Mouse (Mus musculus): ENCODE data around the gene Kmt5b. TPM values are rescaled to one million over a fixed set of nuclear protein-coding genes. Genes with fewer than 3 reads are reported as not detected.
A peak's percentile ranks its signal among the peaks of the same experiment; 100 is the strongest.

The Kmt5b gene
- total RNA-seq, 2 experiments from 2014 or later: 19.1 to 20.2 TPM

DNA sequence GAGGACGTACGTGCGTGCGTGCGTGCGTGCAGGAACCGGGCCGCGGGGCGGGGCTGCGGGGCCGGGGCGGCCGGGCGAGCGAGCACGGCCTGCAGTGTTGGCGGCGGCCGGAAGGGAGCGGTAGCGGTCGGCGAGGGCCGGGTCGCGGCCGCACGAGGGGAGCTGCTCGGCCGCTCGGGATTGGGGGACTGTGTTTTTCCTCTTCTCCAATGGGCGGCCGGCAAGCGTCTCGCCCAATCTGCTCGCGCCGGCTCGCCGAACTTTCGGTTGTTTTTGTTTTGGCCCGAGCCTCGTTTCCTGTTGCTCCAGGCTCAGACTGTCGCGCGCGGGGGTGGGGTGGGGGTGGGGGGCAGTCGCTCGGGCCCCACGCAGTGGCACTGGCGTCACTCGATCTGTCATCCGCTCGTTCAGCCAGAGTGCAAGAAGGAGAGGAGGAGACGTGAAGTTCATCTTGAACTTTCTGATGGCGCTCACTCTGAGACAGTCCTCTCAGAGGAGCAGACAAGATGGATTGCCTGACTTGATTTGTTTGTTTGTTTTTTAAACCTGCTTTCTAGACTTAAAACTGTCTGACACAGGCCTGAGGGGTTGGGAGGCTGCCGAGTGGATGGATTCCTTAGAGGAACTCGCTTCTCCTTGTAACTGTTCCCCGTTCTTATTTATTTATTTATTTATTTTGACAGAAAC is 1.6 kb downstream of the Kmt5b start:
- DNase-seq: peak; percentile 96

DNA sequence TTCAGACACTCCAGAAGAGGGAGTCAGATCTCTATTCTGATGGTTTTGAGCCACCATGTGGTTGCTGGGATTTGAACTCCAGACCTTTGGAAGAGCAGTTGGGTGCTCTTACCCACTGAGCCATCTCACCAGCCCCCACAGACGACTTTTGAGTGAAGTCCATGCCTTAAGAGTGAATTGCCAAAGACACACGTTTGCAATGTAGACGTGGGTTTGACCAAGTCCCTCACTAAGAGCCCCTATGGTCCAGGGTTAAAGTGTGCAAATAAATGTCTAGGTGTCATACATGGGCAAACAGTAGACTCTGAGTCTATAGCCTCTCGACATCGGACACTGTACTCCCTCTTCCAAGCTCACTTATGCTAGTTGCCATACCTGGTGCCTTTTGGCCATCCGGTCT is 2.3 kb downstream of the Kmt5b start:
- DNase-seq: no peak

DNA sequence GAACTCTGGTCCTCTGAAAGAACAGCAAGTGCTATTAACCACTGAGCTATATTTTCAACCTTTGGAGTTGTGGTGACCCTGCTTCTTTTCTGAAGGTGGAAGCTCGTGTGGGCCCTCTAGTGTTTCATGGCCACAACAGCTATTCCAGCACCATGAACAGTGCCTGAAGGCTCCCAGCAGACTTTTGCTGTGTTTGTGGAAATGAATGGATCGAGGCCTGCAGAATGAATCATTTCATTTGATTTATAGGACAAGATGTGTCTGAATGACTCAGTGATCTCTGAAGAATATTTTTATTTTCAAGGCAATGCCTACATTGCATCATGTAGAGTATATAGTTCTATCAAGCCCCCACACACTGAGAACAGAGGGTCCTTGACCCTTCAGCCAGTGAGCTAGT is 6.9 kb downstream of the Kmt5b start:
- no peak for DNase-seq

DNA sequence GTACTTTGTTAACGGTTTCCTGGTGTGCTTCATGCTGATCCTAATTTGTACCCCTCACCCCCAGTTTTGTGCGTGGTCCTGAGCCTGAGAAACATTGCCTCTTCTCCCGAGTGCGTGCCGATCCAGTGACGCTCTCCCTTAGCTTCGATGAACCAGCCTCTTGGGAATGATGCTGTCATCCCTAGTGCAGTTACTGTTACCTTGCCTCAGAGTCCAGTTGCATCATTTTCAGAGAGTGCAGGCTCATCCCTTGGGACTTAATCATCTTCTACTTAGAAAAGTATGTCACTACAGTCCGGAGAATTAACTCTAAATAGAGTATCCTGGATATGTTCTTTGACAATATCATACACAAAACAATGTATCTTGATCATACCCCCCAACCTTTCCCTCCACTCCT is 11.5 kb downstream of the Kmt5b start:
- no peak for DNase-seq

DNA sequence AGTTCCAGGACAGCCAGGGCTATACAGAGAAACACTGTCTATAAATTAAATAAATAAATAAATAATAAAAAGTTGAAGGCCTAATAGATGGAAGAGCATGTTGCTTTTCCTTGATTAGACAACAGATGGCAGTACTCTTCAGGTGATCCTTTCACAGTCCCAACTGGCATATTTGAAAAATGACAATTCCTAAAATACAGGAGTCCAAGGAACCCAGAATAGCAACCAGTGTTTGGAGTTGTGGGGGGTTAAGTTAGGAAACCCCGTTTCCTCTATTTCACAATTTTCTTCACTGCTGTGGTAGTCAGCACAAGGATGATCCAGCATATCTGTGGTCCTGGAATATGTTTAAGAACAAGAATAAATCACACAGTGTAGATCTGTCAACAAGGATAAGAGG is 22.9 kb downstream of the Kmt5b start:
- DNase-seq: no peak

DNA sequence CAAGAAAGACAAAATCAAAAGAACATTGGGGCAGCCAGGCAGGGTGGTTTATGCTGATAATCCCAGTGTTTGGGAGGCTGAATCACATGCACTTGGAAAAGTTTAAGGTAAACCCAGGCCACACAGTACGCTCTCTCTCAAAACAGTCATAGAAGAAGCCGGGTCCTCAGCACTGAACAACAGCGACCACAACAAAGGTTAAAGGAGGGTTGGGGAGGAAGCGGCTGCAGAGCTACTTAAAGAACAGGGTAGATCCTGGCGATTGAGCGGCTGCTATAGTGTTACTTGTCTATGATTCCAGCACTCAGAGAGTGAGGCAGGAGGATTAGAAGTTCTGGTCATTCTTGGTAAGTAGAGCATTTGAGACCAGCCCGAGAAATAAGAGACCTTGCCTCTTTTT is 38.3 kb downstream of the Kmt5b start:
- DNase-seq: no peak

DNA sequence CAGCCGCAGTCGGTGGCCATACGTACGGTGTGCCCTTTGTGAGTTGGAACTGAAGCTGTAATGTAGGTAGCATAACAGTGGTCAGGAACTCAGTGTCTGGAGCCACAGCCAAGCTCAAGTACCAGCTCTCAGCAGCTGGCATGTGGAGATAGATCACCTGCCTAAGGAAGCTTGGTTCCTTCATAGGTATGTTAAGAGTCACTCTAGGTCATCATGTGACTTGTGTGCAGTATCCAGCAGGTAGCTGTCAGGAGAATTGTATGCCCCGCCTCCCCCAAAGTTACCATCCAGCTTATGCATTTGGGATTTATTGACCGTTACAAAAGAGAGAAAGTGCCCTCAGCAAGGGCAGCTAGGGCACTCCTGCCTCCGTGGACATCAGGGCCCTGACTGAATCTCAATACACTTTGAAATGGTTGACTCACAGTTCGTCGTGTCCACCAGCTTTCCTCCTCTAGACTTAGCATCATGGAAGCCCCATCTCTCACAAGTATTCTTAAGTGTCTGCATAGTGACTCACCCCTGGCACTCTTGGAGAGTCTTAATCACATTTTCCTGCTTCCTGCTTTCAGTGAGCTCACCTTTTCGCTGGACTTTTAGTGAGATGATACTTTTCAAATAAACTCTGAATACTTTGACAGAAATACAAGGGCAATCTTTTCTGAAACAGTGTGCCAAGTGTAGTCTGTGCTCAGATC is 43.5 kb downstream of the Kmt5b start:
- no peak for DNase-seq

DNA sequence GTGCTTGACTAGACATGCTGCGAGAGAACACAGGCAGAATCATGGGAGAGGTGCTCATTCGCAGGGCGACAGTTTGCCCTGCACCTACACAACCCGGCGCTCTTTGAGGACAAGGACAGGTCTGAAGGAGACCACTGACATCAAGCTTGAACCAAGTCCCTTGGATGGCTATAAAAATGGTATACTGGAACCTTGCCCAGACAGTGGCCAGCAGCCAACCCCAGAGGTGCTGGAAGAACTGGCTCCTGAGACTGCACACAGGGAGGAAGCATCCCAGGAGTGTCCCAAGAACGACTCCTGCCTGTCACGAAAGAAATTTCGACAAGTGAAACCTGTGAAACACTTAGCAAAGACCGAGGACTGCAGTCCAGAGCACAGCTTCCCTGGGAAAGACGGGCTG is 47.2 kb downstream of the Kmt5b start:
- peak; percentile 15 for DNase-seq

DNA sequence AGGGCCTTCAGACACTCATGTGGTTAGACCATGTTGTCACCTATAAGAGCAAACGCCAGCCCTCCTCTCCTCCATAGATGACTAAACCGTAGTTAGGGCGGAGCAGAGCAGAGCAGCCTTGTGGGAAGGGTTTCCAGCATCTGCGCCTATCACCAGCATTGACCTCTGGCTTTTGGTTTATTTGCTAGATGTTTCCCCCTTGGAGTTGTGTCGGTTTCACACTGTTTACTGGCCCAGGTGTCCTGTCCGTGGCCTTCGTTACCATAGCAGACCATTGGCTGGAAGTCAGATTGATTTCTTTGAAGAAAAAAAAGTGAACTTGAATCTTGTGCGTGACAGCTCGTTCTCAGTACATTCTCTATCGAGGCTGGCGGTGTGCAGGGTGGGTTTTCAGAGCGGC is 48.6 kb downstream of the Kmt5b start:
- no peak for DNase-seq

DNA sequence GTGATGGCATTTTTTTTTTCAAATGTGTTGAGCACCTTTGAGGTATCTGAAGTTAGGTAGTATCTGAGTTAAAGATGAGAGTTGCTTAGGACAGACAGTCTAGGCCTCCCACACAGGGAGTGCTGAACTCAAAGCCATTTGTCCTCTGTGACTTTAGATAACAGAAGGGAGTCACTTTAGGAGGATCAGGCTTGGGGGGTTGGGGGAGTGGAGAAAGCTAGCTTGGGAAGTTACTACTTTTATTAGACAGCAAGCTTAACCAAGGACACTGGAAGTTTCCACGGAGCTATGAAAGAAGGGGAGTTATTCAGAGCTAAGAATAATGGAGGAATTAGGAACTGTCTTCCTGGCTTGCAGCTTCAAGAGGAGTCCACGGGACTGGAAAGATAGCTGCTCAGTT is 51.9 kb downstream of the Kmt5b start:
- DNase-seq: no peak

DNA sequence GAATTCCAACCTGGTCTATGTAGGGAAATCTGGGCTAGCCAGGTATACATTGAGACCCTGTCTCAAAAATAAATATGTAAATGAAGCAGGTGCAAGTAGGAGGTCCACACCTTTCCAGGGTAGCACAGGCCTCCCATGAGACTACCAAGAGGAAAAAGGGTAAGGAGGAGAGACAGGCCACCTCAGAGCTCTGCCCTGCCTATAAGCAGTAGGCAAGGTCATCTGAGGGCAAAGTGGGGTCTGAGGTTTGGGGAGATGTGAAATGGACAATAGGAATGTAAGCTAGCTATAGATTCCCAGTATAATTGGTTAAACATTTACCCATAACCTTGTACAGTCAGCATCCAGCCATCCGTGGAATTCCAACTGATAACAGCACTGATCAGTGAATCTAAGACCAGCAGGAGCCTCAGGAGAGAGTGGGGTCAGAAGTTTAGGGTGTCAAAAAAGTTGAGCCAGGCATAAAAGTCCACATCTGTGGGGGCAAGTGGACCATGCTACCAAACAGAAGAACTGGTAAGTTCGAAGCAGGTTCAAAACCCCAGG is 52.8 kb downstream of the Kmt5b start:
- no peak for DNase-seq

DNA sequence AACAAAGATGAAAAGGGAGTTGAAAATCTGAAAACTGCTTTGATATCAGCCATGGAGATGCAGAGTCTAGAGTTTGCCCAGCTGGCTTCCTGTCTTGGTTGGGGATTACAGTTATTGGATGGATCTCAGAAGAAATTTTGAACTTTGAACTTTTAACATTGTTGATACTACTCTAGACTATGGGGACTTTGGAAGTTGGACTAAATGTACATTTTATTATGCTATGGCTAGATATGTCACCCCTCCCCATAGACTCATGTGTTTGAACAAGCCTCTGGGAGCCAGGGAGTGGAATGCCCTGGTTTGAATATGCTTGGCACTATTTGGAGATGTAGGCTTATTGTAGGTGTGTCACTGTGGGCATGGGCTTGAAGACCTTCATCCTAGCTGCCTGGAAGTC is 57.8 kb downstream of the Kmt5b start:
- no peak for DNase-seq

DNA sequence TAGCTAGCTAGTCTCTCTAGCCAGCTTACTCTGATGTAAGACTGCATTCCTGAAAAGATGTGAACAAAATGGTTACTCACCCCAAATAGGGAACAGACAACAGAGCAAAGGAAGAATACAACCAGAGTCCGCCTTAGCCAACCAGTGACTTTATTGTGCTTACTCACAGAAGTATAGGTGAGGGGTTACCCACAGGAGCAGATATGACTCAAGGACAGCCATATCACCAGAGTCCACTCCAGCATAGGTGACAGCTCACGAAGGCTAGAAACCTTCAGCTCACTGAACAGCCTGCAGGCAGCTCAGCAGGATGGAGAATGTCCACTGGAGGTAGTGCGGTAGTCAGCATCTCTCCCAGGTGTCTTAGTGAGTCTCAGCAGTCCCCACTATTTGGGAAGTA is 62.6 kb downstream of the Kmt5b start:
- no peak for DNase-seq

DNA sequence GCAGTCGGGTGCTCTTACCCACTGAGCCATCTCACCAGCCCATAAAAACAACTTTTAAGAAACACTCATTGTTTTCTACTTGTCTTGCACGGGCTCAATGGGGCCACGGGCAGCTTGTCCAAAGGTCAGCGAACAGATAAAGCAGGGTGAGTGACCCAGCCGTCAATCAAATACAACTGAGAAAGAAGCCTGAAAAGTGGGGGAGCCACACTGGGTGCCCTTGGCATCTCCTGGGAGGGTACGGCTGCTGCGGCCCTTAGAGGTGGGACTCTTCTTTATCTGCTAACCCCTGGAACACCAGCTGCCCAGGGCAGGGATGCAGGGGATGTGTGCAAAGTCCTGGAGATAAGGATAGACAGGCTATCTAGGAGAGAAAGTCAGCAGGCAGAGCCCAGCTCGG is 64.5 kb downstream of the Kmt5b start:
- no peak for DNase-seq

DNA sequence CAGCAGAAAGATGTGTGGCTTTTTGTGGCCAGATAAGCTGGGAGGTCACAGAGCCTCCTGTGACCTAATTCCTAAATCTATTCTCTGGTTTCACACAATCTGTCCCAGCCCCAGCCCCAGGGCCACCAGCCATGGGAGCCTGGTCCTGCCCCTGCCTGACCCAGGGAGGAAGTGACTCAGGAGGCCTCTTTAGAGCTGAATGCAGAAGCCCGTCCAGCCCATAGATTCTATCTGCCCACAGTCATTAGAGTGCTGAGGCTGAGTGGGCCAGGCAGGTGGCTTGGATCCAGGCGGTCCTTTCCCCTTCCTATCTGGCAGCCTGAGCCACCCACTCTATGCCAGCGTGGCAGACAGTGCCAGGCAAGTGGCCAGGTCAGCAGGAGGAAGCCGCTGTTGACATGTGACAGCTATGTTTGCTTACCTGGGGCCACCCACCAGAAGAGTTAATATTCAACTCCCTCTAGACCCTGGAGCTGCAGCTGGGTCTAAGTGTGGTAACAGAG is 65.7 kb downstream of the Kmt5b start:
- DNase-seq: no peak

DNA sequence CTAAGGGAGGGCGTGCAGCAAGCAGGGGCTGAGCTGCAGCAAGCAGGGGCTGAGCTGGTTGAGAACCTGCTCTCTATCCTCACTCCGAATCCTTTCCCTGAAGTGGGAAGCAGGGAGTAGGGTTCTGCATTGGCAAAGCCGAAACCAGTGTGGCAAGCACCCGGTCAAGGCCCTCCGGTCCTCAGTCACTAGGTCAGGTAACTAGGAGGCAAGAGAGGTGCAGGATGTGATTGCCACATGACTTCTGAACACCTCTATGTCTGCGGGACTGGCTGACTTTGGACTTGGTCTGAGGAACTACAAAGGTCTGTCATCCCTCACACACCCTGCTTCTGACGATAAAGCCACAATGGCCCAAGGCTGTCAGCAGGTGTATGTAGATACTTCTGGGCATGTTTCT is 67.1 kb downstream of the Kmt5b start:
- DNase-seq: no peak

DNA sequence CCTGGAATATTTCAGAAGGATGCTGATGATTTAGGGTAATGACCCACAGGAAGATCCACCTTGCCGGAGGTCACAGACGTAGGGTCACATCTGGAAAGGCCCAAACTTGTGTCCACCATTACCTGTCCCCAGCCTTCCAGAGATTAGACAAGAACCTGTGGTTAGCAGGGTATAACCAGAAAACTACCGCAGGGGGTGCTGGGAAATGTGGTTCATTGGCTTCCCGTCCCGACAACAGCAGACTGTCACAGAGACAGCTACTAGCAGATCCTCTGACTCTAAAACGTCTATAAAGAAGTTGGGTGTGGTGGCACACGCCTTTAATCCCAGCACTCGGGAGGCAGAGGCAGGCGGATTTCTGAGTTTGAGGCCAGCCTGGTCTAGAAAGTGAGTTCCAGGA is 69.6 kb downstream of the Kmt5b start:
- no peak for DNase-seq

DNA sequence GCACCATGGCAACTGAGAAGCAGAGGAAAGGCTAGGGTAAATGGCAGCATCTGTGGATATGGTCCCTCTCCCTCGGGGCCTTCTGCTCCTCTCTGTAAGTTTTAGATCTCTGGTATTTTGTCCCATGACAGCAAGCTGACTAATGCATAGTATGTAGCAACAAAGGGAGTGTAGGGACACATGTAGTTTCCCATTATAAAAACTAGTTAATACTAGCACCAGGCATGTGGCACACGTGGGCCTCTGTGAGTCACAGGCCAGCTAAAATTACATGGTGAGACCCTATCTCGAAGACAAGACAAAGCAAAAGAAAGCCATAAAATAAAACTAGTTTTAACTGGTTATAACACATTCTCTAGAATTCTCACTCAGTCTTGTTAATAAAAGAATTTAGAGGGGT is 71.7 kb downstream of the Kmt5b start:
- DNase-seq: no peak

DNA sequence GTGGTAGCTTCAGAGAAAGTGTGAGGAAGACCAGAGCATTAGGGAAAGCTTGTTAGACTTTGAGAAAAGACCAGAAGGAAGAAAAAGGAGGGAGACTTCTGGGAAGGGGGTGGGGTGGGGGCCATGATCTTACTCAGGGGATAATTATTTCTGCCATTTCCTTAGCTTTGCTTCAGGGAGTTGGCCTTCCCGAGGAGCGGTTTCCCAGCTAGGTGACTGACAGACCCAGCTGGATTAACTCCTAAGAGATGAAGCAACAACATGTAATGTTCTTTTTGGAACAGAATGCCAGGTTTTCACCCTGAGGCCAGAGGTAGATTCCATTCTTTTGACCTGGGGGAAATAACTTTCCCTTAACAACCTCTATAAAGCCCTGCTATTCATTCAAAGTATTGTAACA is 72.5 kb downstream of the Kmt5b start:
- DNase-seq: no peak

DNA sequence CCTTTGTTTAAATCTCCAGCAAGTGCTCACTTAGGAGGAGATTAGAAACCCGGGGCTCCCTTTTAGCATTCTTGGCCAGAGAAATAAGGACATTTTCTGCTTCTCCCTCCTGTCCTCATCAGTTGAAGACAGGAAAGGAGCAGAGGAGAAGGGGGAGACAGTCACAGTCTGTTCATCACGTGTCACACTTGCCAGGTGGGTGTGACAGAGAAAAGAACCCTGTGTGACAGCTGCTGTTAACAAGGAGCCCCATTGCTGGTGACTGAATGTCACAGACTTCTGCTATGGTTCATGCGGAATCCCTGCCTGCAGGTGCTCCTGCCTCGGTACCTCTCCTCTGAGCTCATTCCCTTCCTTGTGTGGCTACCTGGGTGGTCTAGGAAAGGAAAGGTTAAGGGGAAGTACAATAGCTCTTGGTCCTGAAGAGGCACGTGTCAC is 73.0 kb downstream of the Kmt5b start:
- DNase-seq: no peak

DNA sequence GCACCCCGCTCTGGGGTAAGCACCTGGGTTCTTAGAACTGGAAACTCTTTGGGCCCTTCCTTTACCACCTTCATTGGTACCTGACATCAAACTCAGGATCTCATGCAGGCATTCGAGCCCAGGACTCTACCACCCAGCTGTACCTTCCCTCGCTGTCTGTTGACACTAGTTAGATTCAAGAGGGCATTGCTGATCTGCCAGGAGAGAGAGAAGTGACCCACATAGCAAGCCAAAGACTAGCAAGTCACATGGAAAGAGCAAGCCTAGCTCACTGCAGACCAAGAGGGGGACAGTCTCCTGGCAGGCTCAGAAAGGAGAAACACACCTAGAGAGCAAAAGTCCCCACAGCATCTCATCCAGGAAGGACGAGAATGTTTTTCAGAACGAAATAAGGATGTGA is 73.5 kb downstream of the Kmt5b start:
- no peak for DNase-seq

DNA sequence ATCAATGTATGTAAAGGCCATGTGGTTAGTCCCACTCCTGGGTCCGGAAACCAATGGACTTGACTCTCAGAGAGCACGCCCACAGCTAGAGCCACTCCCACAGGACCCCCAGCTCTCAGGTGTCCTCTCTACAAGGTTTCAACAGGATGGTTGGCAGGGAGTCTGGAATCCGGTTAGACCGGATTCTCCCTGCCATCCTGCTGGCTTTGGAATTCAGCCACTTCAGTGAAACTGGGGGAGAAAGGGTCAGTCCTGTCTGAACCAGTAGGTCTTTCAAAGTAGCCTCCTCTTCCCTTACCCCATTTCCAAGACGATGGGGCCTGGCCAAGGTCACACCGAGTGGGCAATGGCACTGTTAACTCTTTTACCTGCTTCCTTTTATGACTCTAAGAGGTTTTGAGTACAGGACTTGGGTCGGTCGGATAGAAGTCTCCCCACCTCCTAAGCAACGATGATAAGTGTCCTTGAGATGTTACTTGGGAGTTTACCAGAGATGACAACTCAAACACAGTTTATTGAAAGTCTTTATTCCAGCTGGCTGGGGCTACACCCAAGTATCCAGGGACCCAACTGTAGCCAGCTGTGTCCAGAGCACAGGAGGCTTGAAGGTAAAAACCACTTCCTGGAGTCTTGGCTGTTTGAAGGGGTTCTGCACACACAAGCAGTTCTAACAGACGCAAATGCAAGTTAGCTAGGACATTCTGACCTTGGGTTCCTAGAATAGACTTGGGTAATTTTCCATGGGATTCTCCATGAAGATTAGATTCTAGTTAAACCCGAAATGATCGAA is 75.3 kb downstream of the Kmt5b start:
- DNase-seq: no peak

DNA sequence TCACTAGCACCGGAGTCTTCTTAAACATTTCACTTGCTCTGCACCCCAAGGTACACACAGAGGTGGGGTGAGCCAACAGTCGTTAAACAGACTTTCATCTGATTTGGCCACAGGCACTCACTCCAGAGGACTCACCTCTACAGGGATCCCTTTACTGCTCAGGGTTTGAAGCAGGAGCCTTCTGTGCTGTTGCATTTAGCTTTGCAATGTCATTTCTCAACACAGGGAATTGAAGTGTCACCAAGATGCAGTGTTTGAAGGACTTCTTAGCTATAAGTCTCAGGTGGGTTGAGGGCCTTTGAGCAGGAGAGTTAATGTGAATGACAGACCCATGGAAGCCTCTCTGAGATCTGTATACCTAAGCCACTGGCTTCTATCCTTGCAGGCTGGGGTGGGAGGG is 76.4 kb downstream of the Kmt5b start:
- DNase-seq: no peak
